Mouse (Mus musculus) embryonic fibroblast, embryonic 13.5 days (primary cell): Measurements from ENCODE around the gene Nr2f6.

ENCODE experiments used
- CTCF ChIP-seq: IDR thresholded peaks from 2 replicates; pipeline ENCODE4 v1.5.1; 2011; ENCODE audit warnings: mild to moderate bottlenecking, control low read depth, low read length, moderate library complexity, borderline replicate concordance; ENCODE audit not compliant: insufficient read depth
- POLR2A ChIP-seq: IDR thresholded peaks from 2 replicates; pipeline ENCODE4 v1.6.1; 2011; ENCODE audit warnings: low read depth, mild to moderate bottlenecking, control low read depth, low read length, moderate library complexity

DNA sequence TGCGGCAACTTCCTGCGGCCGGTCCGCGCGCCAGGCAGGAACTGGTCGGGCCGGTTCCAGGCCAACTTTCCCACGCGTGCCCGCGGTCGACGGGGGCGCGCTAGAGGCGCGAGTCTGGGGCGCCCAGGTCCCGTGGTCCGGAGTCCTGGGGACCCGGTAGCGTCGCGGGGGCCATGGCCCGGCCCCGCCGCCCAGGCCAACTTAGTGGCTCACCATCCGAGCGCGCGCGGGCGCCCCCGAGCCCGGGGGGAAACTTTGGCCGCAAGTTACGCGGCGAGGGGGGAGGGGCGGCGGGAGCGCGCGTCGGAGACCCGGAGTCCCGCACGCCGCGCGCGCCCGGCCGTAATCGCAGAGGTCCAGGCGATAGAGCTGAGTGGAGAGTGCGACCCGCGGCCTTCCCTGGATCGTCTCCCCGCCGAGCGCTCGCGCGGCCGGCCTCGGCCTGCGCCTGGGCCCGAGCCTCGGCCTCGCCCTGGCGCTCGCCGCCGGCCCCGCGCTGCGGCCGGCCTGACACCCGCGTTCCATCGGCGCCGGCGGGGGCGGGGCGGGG is at the start of gene Nr2f6:
- TF ChIP-seq CTCF (no peak), POLR2A (peak; percentile 14)
